Mouse (Mus musculus) midbrain, embryonic 11.5 days (tissue): ENCODE measurements at regions not wholly inside any gene's neighbourhood (a gene's known extent, or its start where the extent isn't known, plus 50 kb on each side); places are given as distances from the start of the nearest gene placed in this dataset.
A peak's percentile ranks its signal among the peaks of the same experiment; 100 is the strongest.

ENCODE experiments used
- ATAC-seq: fragments of 200-750 bp; cut with Nextera tagmentation; 2 replicates; pipeline ENCODE4 v1.8.0; 2017; ENCODE audit warnings: moderate TSS enrichment, moderate library complexity; ENCODE audit not compliant: low FRiP score
- DNase-seq: peaks from one replicate; pipeline ENCODE4 v3.0.0; 2015; ENCODE audit warnings: low spot score; ENCODE audit errors: missing footprints
- H3K27ac ChIP-seq: fragments of 300-500 bp; sonication (generic); 2 replicates; pipeline ENCODE4 v1.5.1; 2014; ENCODE audit warnings: low read depth, low read length
- H3K27me3 ChIP-seq: fragments of 300-500 bp; sonication (generic); 2 replicates; pipeline ENCODE4 v1.6.1; 2014; ENCODE audit warnings: mild to moderate bottlenecking, low read length, moderate library complexity, mixed read lengths; ENCODE audit not compliant: control insufficient read depth, insufficient read depth
- H3K36me3 ChIP-seq: fragments of 300-500 bp; sonication (generic); 2 replicates; pipeline ENCODE4 v1.6.1; 2014; ENCODE audit warnings: mild to moderate bottlenecking, low read length, moderate library complexity, mixed read lengths; ENCODE audit not compliant: control insufficient read depth, insufficient read depth
- H3K4me1 ChIP-seq: fragments of 300-500 bp; sonication (generic); 2 replicates; pipeline ENCODE4 v1.6.1; 2014; ENCODE audit warnings: low read length; ENCODE audit not compliant: control insufficient read depth, insufficient read depth
- H3K4me2 ChIP-seq: fragments of 300-500 bp; sonication (generic); 2 replicates; pipeline ENCODE4 v1.6.1; 2014; ENCODE audit warnings: mild to moderate bottlenecking, moderate library complexity
- H3K4me3 ChIP-seq: fragments of 300-500 bp; sonication (generic); 2 replicates; pipeline ENCODE4 v1.5.1; 2014; ENCODE audit warnings: low read depth, low read length
- H3K9ac ChIP-seq: fragments of 300-500 bp; sonication (generic); 2 replicates; pipeline ENCODE4 v1.6.1; 2014; ENCODE audit warnings: low read length
- H3K9me3 ChIP-seq: fragments of 300-500 bp; sonication (generic); 2 replicates; pipeline ENCODE4 v1.6.1; 2016; ENCODE audit warnings: low read length; ENCODE audit not compliant: control insufficient read depth
- WGBS: fragments of 180-500 bp; shearing (Covaris S2); extraction: QIAGEN DNeasy Blood & Tissue Kit; methylation state at CpG from one replicate; pipeline ENCODE4 v1.1.7; 2014; 5-methylcytosine and 5-hydroxymethylcytosine counted together

DNA sequence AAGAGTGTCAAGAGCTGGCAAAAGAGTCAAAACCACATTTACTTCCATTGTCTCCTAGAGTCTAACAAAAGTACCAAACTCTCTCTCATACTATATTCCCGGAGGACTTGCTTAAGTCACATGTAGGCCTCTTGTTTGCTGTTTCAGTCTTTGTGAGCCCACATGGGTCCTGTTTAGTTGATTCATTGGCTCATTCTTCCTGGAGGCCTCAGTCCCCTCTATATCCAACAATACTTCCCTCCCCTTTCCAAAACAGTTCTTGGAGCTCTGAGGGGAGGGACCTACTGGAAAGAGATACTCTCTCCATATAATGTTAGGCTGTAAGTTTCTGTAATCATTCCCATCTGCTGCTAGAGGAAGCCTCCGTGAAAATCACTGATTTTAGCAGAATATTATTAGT, 1171.8 kb downstream of the Tbl1xr1 start:
- no peak for ATAC-seq
- Histone ChIP-seq H3K4me3 (no peak overlapping the region), H3K9me3 (no peaks in the 10 kb centered on the region), H3K27me3 (no peaks in the 10 kb centered on the region), H3K36me3 (no peaks in the 10 kb centered on the region), H3K9ac (no peak overlapping the region), H3K27ac (no peak overlapping the region), H3K4me1 (no peaks in the 10 kb centered on the region), H3K4me2 (no peak overlapping the region)
- 83% methylated on average over 2 of the region's 2 CpGs for WGBS
- DNase-seq: peak; percentile 64

- H3K36me3 ChIP-seq: no peaks in the 10 kb centered on the region
- H3K9me3 ChIP-seq: no peaks in the 10 kb centered on the region
- no peak overlapping the region for H3K9ac ChIP-seq
- H3K27ac ChIP-seq: no peak overlapping the region
- no peaks in the 10 kb centered on the region for H3K4me1 ChIP-seq
- no peak for DNase-seq
- no peak for ATAC-seq
- no peak overlapping the region for H3K4me2 ChIP-seq
- no peaks in the 10 kb centered on the region for H3K27me3 ChIP-seq
- no peak overlapping the region for H3K4me3 ChIP-seq
Measured at GRCm38 (mm10) chr3:23252180-23252579, 1175.7 kb downstream of the Tbl1xr1 start.

DNA sequence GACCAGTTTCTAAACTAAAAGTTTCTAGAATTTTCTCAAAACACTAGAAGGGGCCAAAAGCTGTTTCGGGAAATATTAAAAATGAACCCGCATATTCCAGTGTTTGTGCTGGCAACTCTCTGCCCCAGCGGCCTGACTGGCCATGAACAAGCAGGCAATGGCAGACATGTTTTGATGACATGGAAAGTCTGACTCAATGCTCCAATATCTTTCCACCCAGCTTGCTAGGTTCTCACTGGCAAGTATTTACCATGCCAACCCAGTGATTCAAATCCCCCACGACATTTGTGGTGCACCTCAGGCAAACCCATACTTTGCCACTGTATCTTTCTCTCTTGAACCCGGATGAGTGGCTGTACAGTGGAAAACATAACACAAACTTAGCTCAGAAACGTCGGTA, 1222.4 kb downstream of the Tbl1xr1 start:
- Histone ChIP-seq H3K36me3 (no peaks in the 10 kb centered on the region), H3K27me3 (no peaks in the 10 kb centered on the region), H3K9me3 (no peaks in the 10 kb centered on the region), H3K4me2 (no peak overlapping the region), H3K27ac (no peak overlapping the region), H3K4me3 (no peak overlapping the region), H3K4me1 (no peaks in the 10 kb centered on the region), H3K9ac (no peak overlapping the region)
- 88% methylated on average over 7 of the region's 7 CpGs for WGBS
- ATAC-seq: no peak
- DNase-seq: no peak

DNA sequence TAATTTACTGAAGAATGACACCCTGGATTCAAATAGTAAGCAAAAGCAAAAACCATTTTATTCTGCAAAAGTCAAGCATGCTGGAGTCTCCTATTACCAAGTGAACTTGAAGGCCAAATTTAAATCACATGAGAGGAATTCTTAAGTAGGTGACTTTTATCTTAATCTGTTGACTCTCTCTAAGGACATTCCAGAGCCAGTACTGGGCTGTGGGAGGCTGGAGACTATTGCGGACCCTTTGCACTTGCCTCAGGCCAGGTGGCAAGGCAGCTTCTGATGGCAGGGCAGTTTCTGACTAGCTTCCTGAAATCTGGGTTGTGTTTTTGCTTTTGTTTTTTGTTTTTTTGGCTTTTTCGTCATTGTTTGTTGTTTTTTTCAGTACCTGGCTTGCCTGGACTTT, 1257.8 kb downstream of the Tbl1xr1 start:
- Histone ChIP-seq H3K4me3 (no peak overlapping the region), H3K4me2 (no peak overlapping the region), H3K4me1 (no peaks in the 10 kb centered on the region), H3K9me3 (no peaks in the 10 kb centered on the region), H3K27ac (no peak overlapping the region), H3K9ac (no peak overlapping the region), H3K36me3 (no peaks in the 10 kb centered on the region), H3K27me3 (no peaks in the 10 kb centered on the region)
- DNase-seq (no peak), ATAC-seq (no peak)
- WGBS: 88% methylated on average over 2 of the region's 2 CpGs

GRCm38 (mm10) chr3:23334958-23335357, 1258.5 kb downstream of the Tbl1xr1 start:
- Histone ChIP-seq H3K4me1 (no peaks in the 10 kb centered on the region), H3K27me3 (no peaks in the 10 kb centered on the region), H3K9ac (no peak overlapping the region), H3K9me3 (no peaks in the 10 kb centered on the region), H3K4me2 (no peak overlapping the region), H3K4me3 (no peak overlapping the region), H3K27ac (no peak overlapping the region), H3K36me3 (no peaks in the 10 kb centered on the region)
- no peak for ATAC-seq
- DNase-seq: no peak

- Histone ChIP-seq H3K27me3 (no peaks in the 10 kb centered on the region), H3K4me1 (no peaks in the 10 kb centered on the region), H3K9me3 (no peaks in the 10 kb centered on the region), H3K27ac (no peak overlapping the region), H3K36me3 (no peaks in the 10 kb centered on the region), H3K4me3 (no peak overlapping the region), H3K4me2 (no peak overlapping the region), H3K9ac (no peak overlapping the region)
- ATAC-seq (no peak), DNase-seq (no peak)
- WGBS: 83% methylated on average over 5 of the region's 5 CpGs
Measured at GRCm38 (mm10) chr3:23374341-23374740, 1297.9 kb downstream of the Tbl1xr1 start.

- ATAC-seq (no peak), DNase-seq (no peak)
- Histone ChIP-seq H3K27me3 (no peaks in the 10 kb centered on the region), H3K4me2 (no peak overlapping the region), H3K4me1 (no peaks in the 10 kb centered on the region), H3K9me3 (no peaks in the 10 kb centered on the region), H3K4me3 (no peak overlapping the region), H3K27ac (no peak overlapping the region), H3K9ac (no peak overlapping the region), H3K36me3 (no peaks in the 10 kb centered on the region)
- WGBS: 50% methylated on average over 1 of the region's 1 CpGs
Measured at GRCm38 (mm10) chr3:23404877-23405276, 1328.4 kb downstream of the Tbl1xr1 start.

- Histone ChIP-seq H3K4me1 (no peaks in the 10 kb centered on the region), H3K36me3 (no peaks in the 10 kb centered on the region), H3K4me2 (no peak overlapping the region), H3K27me3 (no peaks in the 10 kb centered on the region), H3K27ac (no peak overlapping the region), H3K9ac (no peak overlapping the region), H3K9me3 (no peaks in the 10 kb centered on the region), H3K4me3 (no peak overlapping the region)
- no peak for ATAC-seq
- DNase-seq: no peak
Measured at GRCm38 (mm10) chr3:23409431-23409830, 1333.0 kb downstream of the Tbl1xr1 start.

DNA sequence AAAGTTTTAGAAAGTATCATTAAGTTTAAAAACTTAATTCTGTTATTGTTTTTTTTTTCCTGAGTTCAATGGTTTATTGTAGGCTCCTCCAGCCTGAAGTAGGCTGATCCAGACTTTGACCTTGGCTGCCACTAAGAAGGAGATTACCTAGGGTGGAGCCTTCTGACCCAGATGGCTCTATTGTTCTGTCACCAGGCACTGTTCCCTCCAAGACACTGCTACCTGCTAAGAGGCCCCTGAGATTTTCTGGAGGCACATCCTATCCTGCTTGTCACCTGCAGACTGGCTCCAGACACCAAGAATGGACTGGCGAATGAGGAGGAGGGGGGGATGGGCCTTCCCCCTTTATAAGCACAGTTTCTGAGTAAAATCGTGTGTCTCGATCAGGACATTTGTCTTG, 1350.5 kb downstream of the Tbl1xr1 start:
- DNase-seq: no peak
- no peaks in the 10 kb centered on the region for H3K9me3 ChIP-seq
- ATAC-seq: no peak
- H3K27me3 ChIP-seq: no peaks in the 10 kb centered on the region
- no peak overlapping the region for H3K4me3 ChIP-seq
- H3K4me2 ChIP-seq: no peak overlapping the region
- H3K27ac ChIP-seq: no peak overlapping the region
- no peaks in the 10 kb centered on the region for H3K36me3 ChIP-seq
- no peak overlapping the region for H3K9ac ChIP-seq
- WGBS: 67% methylated on average over 3 of the region's 3 CpGs
- H3K4me1 ChIP-seq: no peaks in the 10 kb centered on the region

DNA sequence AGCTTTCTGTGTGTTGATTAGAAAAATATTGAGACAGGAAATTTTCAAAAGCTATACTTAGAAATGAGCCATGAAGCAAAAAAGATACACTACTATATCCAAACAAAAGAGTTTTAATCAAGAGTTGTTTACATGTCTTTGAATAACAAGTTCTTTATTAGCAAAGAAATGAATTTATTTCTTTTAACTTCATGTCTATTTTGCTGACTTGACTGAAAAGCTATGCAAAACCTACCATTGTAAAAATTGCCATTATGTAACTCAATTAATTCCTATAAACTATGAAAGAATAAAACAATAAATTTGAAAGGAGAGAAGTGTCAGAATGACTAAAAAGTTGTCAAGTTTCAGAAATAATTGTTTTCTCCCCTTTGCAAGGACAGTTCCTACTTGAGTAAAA, 1358.6 kb downstream of the Tbl1xr1 start:
- no peak for DNase-seq
- no peaks in the 10 kb centered on the region for H3K4me1 ChIP-seq
- no peak for ATAC-seq
- H3K9me3 ChIP-seq: no peaks in the 10 kb centered on the region
- H3K36me3 ChIP-seq: no peaks in the 10 kb centered on the region
- H3K27ac ChIP-seq: no peak overlapping the region
- no peak overlapping the region for H3K4me3 ChIP-seq
- no peak overlapping the region for H3K9ac ChIP-seq
- no peaks in the 10 kb centered on the region for H3K27me3 ChIP-seq
- H3K4me2 ChIP-seq: no peak overlapping the region
